22 mouse cellular contexts compared by ENCODE assay signal in genomic region chr14:57503729-57504128, GRCm38 (mm10). TPM values are rescaled to one million over a fixed set of nuclear protein-coding genes. Genes with fewer than 3 reads are reported as not detected.
DNase-seq lines count a peak whose midpoint lies in the region; ATAC-seq lines count a peak whose summit lies in the region.
"Had no signal": no experiment of that assay in that cellular context is flagged by ENCODE, and none has a peak within 500 bp of the region (broad histone marks: within the 10 kb centered on the region; RNA-seq: fewer than 3 reads in every experiment).

No protein-coding gene starts in this region.

- intact Hi-C loops in gastrocnemius, postnatal 36 days (cut with DNase I) = no loop called here

- peak; percentile 68 for DNase-seq in 416B (ENCODE audit: low read depth)
- DNase-seq in cerebellum, adult 8-10 months = peak; percentile 91
- peak; percentile 92 to 93 for DNase-seq in cerebellum, postnatal 25 days
- no peak for DNase-seq in gastrocnemius, postnatal 36 days
- DNase-seq in kidney, adult 8-10 months = no peak
- no peak for DNase-seq in MN1 (ENCODE audit: low spot score)
- DNase-seq: adrenal gland, adult 2 months; adrenal gland, postnatal 36 days; B cell, adult 2 months; kidney, adult 2 months; layer of hippocampus, postnatal 36 days; lung, embryonic 14.5 days; lung, postnatal 14 days; right cerebral cortex, postnatal 4 days; thymus, adult 2 months; thymus, postnatal 4 days had no signal

- peak; percentile 95 for ATAC-seq in cerebellum, adult (ENCODE audit: insufficient number of reproducible peaks, low FRiP score, low TSS enrichment)
- ATAC-seq: activated CD4-positive, CD25-positive, alpha-beta regulatory T cell, adult 4 months; forebrain, embryonic 14.5 days; hindbrain, embryonic 16.5 days; intestine, embryonic 15.5 days had no signal

RNA-seq across cellular contexts. Expression of gene Il17d, which starts 20.8 kb away (rescaled TPM):
- 1 to 10 TPM; 1.5 to 2.1 TPM for total RNA-seq in gastrocnemius, postnatal 36 days (2021)
- total RNA-seq: liver, adult 2 months had no signal

Comparison
In these comparisons a context has a peak if more than half of its experiments do, and no peak if none do; other contexts are left out.
1. DNase-seq: peak in 416B (single experiment), cerebellum, adult 8-10 months (single experiment) and cerebellum, postnatal 25 days (2 of 2); none in gastrocnemius, postnatal 36 days (0 of 2), kidney, adult 8-10 months (0 of 2) and MN1 (single experiment).